Mouse (Mus musculus) adrenal gland, postnatal 36 days (tissue): ENCODE results near the gene Hoxc5. TPM values are rescaled to one million over a fixed set of nuclear protein-coding genes. Genes with fewer than 3 reads are reported as not detected.

ENCODE experiments used
- DNase-seq, 2 experiments: peaks; one replicate each; pipeline ENCODE4 v3.0.0; 2021; ENCODE audit warnings: mixed read lengths in 1 of 2
- total RNA-seq, 2 experiments: library from RNA; stranded (reverse); gene quantifications; 2 replicates each; pipeline ENCODE4 v1.2.3; 2021

Hoxc5 gene
- total RNA-seq, 2 experiments from 2014 or later, result 5.7 to 6.2 TPM

DNA sequence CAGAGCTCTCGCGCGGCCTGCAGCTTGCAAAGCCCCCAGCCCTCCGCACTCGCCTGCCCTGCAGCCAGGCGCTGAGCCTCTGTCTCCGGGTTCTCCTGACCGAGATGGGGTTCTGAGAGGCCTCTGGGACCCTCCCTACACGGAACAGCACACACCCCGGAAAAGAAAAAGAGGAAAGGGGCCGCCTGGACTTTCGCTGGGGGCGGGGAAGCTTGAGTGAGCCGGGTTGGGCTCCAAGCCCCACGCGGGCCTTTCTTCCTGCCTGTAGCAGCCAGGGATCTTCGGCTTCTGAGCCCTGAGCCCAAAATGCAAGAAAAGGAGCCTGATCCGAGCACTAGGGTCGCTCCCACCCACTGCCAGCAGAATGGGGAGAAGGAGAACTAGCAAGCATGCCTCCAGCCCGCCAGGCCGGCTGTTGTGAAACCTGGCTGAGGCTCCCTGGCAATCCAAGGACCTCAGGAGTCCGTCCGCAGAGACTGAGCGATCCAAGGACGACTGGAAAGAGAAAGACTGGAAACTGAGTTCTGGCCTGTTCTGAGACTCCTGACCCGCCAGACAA lies 44.8 kb downstream of the Hoxc5 start:
- peak; percentile 72 to 80 for DNase-seq

- peak in 1 of 2 experiments; percentile 82 for DNase-seq
Measured at GRCm38 (mm10) chr15:103013238-103013984, 46.2 kb downstream of the Hoxc5 start.

GRCm38 (mm10) chr15:103014166-103015008 lies 47.1 kb downstream of the Hoxc5 start:
- DNase-seq, result peak; percentile 80 to 83

- peak in 1 of 2 experiments; percentile 45 for DNase-seq
Measured at GRCm38 (mm10) chr15:103015009-103015399, 47.8 kb downstream of the Hoxc5 start.

DNA sequence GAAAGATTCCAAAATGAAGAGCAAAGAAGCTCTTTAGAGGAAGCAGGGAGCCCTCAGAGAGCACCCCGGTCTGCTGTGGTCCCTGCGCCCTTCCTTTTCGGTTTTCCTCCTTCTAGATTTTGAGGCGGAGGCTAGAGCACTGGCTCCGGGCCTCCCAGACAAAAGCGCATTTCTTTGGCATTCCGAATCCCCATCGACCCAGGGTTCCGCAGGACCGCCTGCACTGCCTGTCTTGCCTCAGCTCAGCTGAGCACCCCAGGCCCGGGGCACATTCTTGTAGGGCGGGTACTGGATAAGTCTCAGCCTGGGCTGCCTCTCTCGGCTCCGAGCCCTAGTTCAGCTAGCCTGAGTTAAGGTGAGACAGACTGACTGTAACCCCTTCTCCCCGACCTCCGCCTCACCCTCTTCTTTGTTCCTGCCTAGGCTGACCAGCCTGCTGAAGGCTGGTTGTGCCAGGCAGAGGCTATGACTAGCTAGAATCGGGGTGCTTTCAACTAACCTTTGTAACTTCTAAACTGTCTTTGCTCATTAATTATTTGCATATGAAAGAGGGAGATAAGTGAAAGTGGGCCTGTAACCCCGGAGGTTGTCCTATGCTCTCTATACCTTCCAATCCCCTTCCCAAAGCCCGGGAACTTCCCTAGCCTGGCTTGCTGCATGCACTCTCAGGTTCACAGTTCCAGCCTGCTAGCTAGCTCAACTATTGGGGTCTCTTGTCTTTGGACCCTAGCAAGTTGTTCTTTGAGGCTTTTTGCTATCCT lies 48.3 kb downstream of the Hoxc5 start:
- DNase-seq, result peak in 1 of 2 experiments; percentile 49

- DNase-seq, result no peak
Measured at GRCm38 (mm10) chr15:103018636-103019035, 51.4 kb downstream of the Hoxc5 start, which contains the start of gene Hoxc4. Gene Hoxc4 (plus strand): TSS chr15:103018934.

DNA sequence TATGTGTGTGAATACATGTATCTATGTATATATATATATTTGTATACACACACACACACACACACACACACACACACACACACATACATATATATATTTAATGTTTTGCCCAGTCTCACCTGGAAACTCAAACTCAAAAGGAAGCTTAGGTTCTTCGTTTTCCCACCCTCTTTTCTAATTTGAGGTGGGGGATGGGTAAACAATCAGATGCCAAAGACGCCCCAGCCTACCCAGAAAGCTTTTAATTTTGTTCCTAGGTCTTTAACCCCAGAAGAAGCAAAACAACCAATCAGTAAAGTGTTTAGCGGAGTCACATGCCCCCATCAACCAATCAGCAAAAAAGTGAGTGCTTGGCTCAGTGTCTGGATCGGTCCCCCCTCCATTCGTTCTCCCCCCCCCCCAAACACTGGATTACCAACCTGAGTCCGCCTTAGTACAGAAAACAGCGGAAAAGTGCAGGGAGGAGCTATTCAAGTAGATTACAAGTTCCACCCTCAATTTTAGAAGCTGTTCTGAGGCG lies 53.7 kb downstream of the Hoxc5 start:
- no peak for DNase-seq

DNA sequence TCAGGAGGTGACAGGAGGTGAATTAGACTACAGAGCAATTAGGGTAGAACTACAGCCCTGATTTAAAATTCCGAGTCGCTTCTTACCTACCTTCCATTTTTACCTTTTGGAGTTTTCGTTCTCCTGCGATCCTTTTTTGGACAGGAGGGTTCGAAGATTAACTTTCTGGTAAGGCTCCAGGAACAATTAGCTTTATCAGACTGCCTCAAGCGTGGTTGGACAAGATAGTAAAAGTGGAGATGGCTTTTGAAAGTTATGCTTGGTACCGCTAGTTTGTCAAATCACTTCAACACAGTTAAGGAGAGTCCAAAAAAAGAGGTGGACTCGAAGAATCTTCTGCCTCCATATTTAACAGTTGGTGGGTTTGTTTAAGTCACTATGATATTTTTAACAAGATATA lies 54.3 kb downstream of the Hoxc5 start:
- DNase-seq, result no peak

DNA sequence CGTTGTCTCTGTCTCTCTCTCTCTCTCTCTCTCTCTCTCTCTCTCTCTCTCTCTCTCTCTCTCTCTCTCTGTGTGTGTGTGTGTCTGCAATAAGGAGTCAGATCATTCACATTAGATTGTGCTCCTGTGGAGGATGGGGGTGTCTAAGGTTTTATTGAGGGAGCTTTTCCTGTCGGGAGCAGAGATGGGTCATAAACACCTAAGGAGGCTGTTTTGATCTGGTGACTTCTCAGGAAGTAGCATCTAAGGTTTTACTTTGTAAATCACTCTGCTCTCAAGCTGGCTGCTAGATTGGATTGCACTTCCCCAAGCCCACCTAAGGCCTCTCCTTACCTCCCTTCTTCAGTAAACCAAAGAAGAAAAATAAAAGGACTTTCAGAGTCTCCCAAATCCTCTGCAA lies 56.9 kb downstream of the Hoxc5 start:
- no peak for DNase-seq

DNA sequence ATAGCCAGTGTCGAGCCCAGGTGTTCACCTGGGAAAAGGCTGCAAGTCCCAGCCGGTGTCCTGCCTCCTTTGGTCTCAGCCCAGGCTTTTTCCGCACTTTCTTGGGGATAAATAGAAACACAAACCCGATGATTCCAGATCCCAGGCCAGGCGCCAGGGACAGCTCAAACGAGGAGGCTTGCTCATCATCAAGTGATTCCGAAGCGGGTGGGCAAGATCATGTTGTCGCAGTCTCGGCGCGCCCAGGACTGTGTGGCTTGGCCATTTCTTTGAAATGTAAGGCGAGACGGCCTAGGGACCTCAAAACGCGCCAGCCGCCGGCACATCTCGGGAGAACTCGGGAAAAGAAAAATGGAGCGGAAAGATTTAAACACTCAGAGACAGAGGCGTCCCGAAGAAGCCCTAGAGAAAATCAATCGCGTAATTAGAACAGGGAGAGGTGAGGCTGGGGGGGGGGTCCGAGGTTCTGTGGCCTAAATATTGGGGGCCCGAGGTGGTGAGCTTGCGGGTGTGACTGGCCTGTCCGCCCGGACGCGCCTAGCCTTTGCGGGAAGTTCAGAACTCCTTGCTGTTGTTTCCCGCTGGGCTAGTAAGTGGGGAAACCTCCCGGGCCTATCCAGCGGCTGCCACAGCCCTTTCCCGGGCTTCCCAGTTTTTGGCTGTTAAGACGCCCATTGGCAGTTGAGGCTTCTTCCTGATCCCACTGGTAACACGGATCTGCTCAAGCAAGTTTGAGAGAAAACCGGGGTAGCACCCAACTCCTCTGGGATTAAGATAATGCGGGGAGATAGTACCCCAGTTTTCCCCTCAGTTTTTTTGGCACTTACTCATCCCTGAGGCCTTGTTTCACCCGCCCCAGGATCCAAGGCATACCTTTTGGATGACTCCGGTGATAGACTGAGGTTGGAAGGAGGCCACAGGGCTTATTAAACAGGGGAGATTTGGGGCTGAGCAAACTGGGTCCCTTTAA lies 60.3 kb downstream of the Hoxc5 start:
- DNase-seq, result peak; percentile 34 to 51

DNA sequence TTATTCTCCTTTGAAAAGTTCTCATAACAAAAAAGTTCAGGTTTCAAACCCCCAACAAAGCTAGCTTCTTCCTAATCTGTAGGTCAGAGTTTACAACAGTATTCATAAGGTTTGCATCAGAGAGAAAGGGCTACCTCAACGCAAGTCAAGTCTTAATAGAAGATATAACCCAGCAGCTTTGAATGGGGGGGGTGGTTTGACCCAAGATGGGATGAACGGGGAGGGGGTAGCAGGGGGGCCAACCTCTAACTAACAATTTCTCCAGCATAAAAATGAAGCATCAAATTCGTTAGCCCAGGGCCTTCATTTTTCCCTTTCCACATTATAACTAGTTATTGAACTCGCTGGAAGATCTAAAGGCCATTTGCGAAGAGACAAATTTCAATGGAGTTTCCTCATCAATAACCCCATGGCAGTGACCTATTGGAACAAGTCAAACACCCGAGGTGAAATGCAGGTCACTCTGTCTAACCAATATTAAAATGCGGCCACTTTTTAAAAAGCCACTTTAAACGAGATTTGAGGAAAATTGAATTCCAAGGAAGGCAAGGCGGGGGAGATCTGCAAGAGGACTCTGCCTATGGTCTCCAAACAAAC lies 61.8 kb downstream of the Hoxc5 start:
- DNase-seq, result no peak

DNA sequence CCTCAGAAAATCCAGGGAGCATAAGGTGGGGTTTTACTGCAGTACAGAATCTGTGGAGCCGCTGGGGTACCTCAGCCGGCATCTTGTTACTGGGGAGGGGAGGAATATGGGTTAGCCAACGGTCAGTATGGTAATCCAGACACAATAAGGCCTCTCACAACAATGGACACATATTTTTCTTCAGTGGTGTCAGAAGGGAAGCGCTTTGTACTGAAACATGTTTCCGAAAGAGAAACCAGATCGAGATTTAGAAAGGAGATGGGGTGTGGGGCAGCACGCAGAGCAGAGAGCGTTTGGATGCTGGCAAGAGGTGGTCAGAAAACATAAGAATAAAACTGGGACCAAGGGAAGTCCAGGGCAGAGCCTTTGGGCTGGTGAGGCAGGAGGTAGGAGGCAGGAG lies 62.9 kb downstream of the Hoxc5 start:
- DNase-seq, result no peak

- DNase-seq, result no peak
Measured at GRCm38 (mm10) chr15:103032167-103032566, 64.9 kb downstream of the Hoxc5 start.

DNA sequence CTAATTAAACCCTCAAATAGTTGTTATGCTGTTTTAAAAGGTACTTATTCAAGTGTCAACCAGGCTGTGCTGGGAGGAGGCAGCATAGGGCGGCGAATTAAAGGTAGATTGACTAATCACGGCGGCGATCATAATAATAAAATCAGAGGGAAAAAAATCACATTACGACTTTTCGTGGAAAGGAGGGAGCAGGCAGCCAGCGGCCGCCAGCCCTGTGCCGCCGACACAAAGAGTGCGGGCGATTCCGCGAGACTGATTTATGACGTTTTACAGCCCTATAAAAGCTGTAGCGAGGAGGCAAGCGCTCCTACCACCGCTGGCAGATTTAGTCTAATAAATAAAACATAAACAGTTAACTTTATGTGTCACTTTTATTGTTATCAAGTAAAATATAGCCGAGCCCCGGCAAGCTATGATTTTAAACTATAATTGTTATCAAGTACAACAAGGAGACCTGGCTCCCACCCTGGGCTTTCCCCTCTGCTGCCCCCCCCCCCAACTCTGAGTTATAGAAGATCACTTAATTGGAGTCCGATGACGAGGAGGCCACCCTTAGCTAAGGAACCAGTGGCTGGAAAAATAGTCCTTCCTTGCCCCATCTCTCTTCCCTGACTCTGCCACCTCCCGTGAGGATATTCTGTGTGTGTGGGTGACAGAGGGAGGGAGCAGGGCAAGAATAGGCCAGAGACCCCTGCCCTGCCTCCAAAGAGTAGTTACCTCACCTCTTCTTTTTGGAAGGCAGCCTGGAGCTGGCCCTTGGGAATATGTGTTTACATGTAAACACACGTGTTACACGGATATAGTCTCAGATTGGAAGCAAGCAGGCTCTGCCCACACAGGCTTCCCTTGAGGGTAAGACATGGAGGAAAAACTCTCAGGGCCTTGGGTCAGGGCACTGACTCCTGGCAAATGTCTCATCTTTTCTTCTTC lies 65.7 kb downstream of the Hoxc5 start:
- DNase-seq, result no peak

- peak; percentile 74 to 76 for DNase-seq
Measured at GRCm38 (mm10) chr15:103034043-103034806, 67.0 kb downstream of the Hoxc5 start.

- DNase-seq, result peak; percentile 25 to 38
Measured at GRCm38 (mm10) chr15:103034807-103035547, 67.7 kb downstream of the Hoxc5 start.

DNA sequence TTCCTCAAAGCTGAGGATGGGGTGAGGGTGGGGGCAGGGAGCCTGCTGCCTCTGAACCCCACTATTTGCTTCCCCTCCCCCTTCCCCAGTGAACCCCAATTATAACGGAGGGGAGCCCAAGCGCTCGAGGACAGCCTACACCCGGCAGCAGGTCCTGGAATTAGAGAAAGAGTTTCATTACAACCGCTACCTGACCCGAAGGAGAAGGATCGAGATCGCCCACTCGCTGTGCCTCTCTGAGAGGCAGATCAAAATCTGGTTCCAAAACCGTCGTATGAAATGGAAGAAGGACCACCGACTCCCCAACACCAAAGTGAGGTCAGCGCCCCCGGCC lies 68.3 kb downstream of the Hoxc5 start:
- no peak for DNase-seq

DNA sequence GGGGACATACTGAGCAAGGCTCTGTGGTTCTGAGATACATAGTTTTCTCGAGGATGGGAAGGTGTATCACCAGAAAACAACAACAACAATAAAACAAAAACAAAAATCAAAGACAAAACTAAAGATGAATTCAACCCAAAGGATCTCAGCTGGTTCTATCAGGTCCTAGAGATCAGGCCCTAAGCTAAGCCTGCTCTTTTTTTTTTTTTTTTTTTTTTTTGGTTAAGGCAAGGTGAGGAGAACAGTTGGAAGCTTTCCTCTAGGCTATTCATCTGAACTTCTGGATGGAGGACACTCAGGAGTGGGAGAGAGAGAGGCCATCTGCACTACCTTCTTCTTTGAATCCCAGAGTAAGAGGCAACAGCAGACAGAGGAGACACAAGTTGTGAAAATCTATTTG lies 70.3 kb downstream of the Hoxc5 start:
- DNase-seq, result no peak
